In the genomic region with DNA sequence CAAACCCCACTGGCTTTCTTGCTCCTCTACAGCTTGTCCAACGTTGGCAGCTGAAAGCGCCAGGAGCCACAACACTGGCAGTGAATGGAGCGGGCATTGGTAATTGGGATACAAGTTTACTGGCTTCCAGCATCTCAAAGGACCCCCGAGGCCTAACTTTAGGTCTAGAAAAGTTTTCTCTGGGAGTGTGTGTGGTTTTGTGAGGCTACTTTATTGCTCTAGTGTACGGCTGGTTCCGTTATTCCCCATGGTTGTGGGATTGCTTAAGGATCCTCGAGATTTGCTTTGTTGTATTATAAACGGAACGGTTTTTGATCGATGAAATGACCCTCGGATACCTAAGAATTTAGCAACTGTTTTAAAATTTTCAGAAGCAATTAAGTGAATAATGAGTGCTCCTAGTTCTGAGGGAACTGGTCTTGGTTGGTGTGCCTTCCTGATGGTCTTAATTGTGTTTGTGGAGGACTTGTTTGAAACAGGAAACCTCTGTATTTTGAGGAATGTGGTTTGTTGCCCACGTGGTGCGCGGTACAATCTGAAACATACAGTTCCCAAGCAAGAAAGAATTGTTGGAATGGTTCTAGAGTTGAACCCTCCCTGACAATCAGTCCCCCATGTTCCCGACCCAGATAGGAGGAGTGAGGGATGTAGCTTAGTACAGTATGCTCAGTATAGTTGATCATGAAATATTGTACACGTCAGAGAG, we compare ENCODE assay signal across 8 mouse cellular contexts. TPM values are rescaled to one million over a fixed set of nuclear protein-coding genes. Genes with fewer than 3 reads are reported as not detected.
DNase-seq lines count a peak whose midpoint lies in the region; ATAC-seq and TF ChIP-seq lines count a peak whose summit lies in the region.

No protein-coding gene starts in this region.

- no peaks in the 10 kb centered on the region for H3K27me3 ChIP-seq in hindbrain, embryonic 15.5 days

- peaks cover 10% of the 10 kb centered on the region for H3K36me3 ChIP-seq in hindbrain, embryonic 15.5 days

- no peaks in the 10 kb centered on the region for H3K9me3 ChIP-seq in hindbrain, embryonic 15.5 days

- no peak for TF ChIP-seq CTCF in lung, adult 2 months (IDR thresholded peaks at IDR 0.05; ENCODE audit: insufficient read depth, low read length)

- WGBS in lung, adult 2 months: 15% methylated on average over 16 of the region's 16 CpGs
- WGBS in hindbrain, embryonic 15.5 days: 50% methylated on average over 16 of the region's 16 CpGs

- DNase-seq in lung, adult 2 months: no peak
- DNase-seq in lung, postnatal 4 days: no peak
- DNase-seq in embryo, embryonic 9.5 days (ENCODE audit: extremely low spot score): peak; percentile 23
- DNase-seq in lung, postnatal 36 days: peak; percentile 40
- no peak for DNase-seq in right cerebral cortex, adult 2 months (ENCODE audit: low spot score in 2 of 2)
- no peak for DNase-seq in adrenal gland, postnatal 10 days
- DNase-seq in gastrocnemius, postnatal 10 days: no peak

- peak overlapping the region; percentile 94 for H3K9ac ChIP-seq in hindbrain, embryonic 15.5 days

- ATAC-seq in hindbrain, embryonic 15.5 days (ENCODE audit: low FRiP score, low read depth): no peak; the same call in 1 of the 2 replicates

- peak overlapping the region; percentile 75 for H3K4me2 ChIP-seq in hindbrain, embryonic 15.5 days

- H3K4me1 ChIP-seq in lung, adult 2 months (ENCODE audit: control insufficient read depth, insufficient read depth, low read length): peaks cover 6% of the 10 kb centered on the region; the same call in 1 of the 2 replicates
- H3K4me1 ChIP-seq in hindbrain, embryonic 15.5 days (replicated peaks): peaks cover 20% of the 10 kb centered on the region

- H3K4me3 ChIP-seq in lung, adult 2 months (replicated peaks; ENCODE audit: extremely low read depth, low read depth, low read length): peak overlapping the region; percentile 95
- H3K4me3 ChIP-seq in hindbrain, embryonic 15.5 days: peak overlapping the region; percentile 77

- no peak for TF ChIP-seq POLR2A in lung, adult 2 months (IDR thresholded peaks at IDR 0.05; ENCODE audit: borderline replicate concordance, extremely low read depth, low read depth, low read length)

- H3K27ac ChIP-seq in hindbrain, embryonic 15.5 days (replicated peaks): peak overlapping the region; percentile 88

RNA-seq across cellular contexts. Expression of gene Spg20, which starts 1.0 kb away (rescaled TPM):
- 13.2 and 15.4 TPM in 2 replicates for polyA plus RNA-seq in lung, adult 2 months (2012; rRNA removed)
- polyA plus RNA-seq in hindbrain, embryonic 15.5 days (2015; fragmentation: Nextera tagmentation; extraction: Ambion mirVana): 14.1 and 16.1 TPM in 2 replicates
- total RNA-seq in adrenal gland, postnatal 10 days (2021): 10 to 100 TPM; 46.3 to 50.3 TPM
- total RNA-seq in gastrocnemius, postnatal 10 days (2021): 10 to 100 TPM; 48.4 to 52.6 TPM

RNA-seq across cellular contexts. Expression of gene Ccdc169, which starts 24.3 kb away (rescaled TPM):
- polyA plus RNA-seq in lung, adult 2 months (2012; rRNA removed): not detected in 2 replicates
- polyA plus RNA-seq in hindbrain, embryonic 15.5 days (2015; fragmentation: Nextera tagmentation; extraction: Ambion mirVana): 0.13 TPM in 1 of 2 replicates, not detected in the other
- under 1 TPM in 1 of 2 experiments, not detected in 1; 0.12 TPM for total RNA-seq in adrenal gland, postnatal 10 days (2021)
- total RNA-seq in gastrocnemius, postnatal 10 days (2021): under 1 TPM; 0.14 to 0.16 TPM

RNA-seq across cellular contexts. Expression of gene Ccna1, which starts 57.6 kb away (rescaled TPM):
- 1.0 and 1.3 TPM in 2 replicates for polyA plus RNA-seq in lung, adult 2 months (2012; rRNA removed)
- polyA plus RNA-seq in hindbrain, embryonic 15.5 days (2015; fragmentation: Nextera tagmentation; extraction: Ambion mirVana): 1.4 and 2.1 TPM in 2 replicates
- under 1 TPM; 0.48 to 0.67 TPM for total RNA-seq in adrenal gland, postnatal 10 days (2021)
- total RNA-seq in gastrocnemius, postnatal 10 days (2021): under 1 TPM in 1 of 2 experiments, not detected in 1; 0.16 TPM

Comparison
In these comparisons a context has a peak if more than half of its experiments do, and no peak if none do; other contexts are left out.
1. DNase-seq: peak in embryo, embryonic 9.5 days (single experiment) and lung, postnatal 36 days (single experiment); none in lung, adult 2 months (single experiment), lung, postnatal 4 days (0 of 2), right cerebral cortex, adult 2 months (0 of 2), adrenal gland, postnatal 10 days (single experiment) and gastrocnemius, postnatal 10 days (single experiment).